Mouse (Mus musculus) heart, embryonic 12.5 days (tissue): ENCODE data around the gene Gm37240. TPM values are rescaled to one million over a fixed set of nuclear protein-coding genes. Genes with fewer than 3 reads are reported as not detected.
"Not testable (repeated sequence)": the region's sequence is repeated elsewhere in the genome, so short reads cannot be mapped to it uniquely, and the experiment has no call there.

Experiments used
- ATAC-seq: fragments of 200-750 bp; cut with Nextera tagmentation; 2 replicates; pipeline ENCODE4 v1.8.0; 2017; ENCODE audit warnings: moderate TSS enrichment, moderate library complexity; ENCODE audit not compliant: insufficient number of reproducible peaks, low FRiP score
- H3K27ac ChIP-seq: fragments of 300-500 bp; sonication (generic); 2 replicates; pipeline ENCODE4 v1.5.1; 2016; ENCODE audit warnings: mild to moderate bottlenecking, moderate library complexity; ENCODE audit not compliant: poor library complexity, severe bottlenecking
- H3K27me3 ChIP-seq: fragments of 300-500 bp; sonication (generic); replicated peaks from 2 replicates; pipeline ENCODE4 v1.6.1; 2016; ENCODE audit warnings: mild to moderate bottlenecking, moderate library complexity
- H3K36me3 ChIP-seq: fragments of 300-500 bp; sonication (generic); 2 replicates; pipeline ENCODE4 v1.6.1; 2016; ENCODE audit warnings: mild to moderate bottlenecking, moderate library complexity
- H3K4me1 ChIP-seq: fragments of 300-500 bp; sonication (generic); replicated peaks from 2 replicates; pipeline ENCODE4 v1.6.1; 2016; ENCODE audit warnings: mild to moderate bottlenecking
- H3K4me2 ChIP-seq: fragments of 300-500 bp; sonication (generic); 2 replicates; pipeline ENCODE4 v1.6.1; 2016; ENCODE audit warnings: mild to moderate bottlenecking, moderate library complexity
- H3K4me3 ChIP-seq: fragments of 300-500 bp; sonication (generic); 2 replicates; pipeline ENCODE4 v1.5.1; 2016; ENCODE audit warnings: mild to moderate bottlenecking
- H3K9ac ChIP-seq: fragments of 300-500 bp; sonication (generic); 2 replicates; pipeline ENCODE4 v1.6.1; 2016; ENCODE audit warnings: mild to moderate bottlenecking, moderate library complexity
- H3K9me3 ChIP-seq: fragments of 300-500 bp; sonication (generic); replicated peaks from 2 replicates; pipeline ENCODE4 v1.6.1; 2016; ENCODE audit warnings: mild to moderate bottlenecking, moderate library complexity
- WGBS: fragments of 180-500 bp; shearing (Covaris S2); methylation state at CpG from one replicate; pipeline ENCODE4 v1.1.7; 2016; 5-methylcytosine and 5-hydroxymethylcytosine counted together
- polyA plus RNA-seq: library from polyadenylated mRNA; unstranded; fragments of >200 nt; fragmentation: Nextera tagmentation; extraction: Ambion mirVana; gene quantifications from 2 replicates; pipeline ENCODE4 v1.2.1, GENCODE M21; 2016

Gene Gm37240
- polyA plus RNA-seq, 1 experiment from 2014 or later: 4.6 TPM

DNA sequence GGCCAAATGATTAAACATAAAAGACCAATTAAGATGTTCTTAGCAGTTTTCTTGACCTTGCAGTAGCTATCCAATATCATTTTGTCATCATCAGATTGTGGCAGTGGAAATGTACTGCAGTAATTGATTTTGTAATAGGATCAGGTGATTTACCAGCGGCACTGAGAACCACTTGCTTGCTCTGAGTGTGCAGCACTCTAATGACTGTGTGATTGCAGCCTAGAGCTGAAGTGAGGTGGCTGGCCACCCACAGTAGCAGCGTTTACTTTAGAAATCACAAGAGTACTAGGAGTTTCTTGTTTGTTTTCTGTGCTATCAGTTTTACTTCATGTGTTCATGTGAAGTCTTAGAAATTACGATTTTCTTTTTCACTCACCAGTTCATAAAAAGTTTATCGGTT lies 1011.1 kb downstream of the Gm37240 start:
- Histone ChIP-seq H3K27ac (no peak overlapping the region), H3K27me3 (no peaks in the 10 kb centered on the region), H3K9me3 (no peaks in the 10 kb centered on the region), H3K36me3 (peaks cover 3% of the 10 kb centered on the region; the same call in 1 of the 2 replicates), H3K9ac (no peak overlapping the region), H3K4me2 (no peak overlapping the region), H3K4me1 (peaks cover 5% of the 10 kb centered on the region; the same call in 1 of the 2 replicates), H3K4me3 (no peak overlapping the region)
- 80% methylated on average over 4 of the region's 4 CpGs for WGBS
- no peak for ATAC-seq

DNA sequence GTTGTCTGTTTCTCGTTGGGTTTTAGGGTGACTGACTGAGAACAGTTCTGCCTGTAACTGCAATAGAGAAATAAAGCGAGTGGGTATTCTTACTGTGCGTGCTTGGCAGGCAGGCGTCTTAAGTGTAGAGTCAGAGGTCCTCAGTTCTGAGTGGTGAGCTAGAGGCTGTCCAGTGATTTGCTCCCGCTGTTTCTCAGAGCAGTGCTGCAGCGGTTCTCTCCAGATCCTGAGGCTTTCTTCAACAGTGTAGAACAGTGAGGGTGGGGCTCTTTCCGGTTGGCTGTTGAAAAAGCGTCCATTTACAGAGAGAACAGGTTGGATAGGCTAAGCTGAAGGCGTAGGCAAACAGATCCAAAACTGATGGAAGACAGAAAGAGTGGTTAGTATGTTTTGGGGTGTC lies 1012.0 kb downstream of the Gm37240 start:
- H3K4me2 ChIP-seq: no peak overlapping the region
- no peaks in the 10 kb centered on the region for H3K27me3 ChIP-seq
- H3K27ac ChIP-seq: no peak overlapping the region
- H3K9me3 ChIP-seq: no peaks in the 10 kb centered on the region
- H3K4me1 ChIP-seq: peaks cover 5% of the 10 kb centered on the region; the same call in 1 of the 2 replicates
- no peak overlapping the region for H3K4me3 ChIP-seq
- H3K36me3 ChIP-seq: peaks cover 3% of the 10 kb centered on the region; the same call in 1 of the 2 replicates
- WGBS: 74% methylated on average over 9 of the region's 9 CpGs
- no peak overlapping the region for H3K9ac ChIP-seq
- 0 out of 2 replicates have a peak, but pooled peaks have one; percentile 36 for ATAC-seq

DNA sequence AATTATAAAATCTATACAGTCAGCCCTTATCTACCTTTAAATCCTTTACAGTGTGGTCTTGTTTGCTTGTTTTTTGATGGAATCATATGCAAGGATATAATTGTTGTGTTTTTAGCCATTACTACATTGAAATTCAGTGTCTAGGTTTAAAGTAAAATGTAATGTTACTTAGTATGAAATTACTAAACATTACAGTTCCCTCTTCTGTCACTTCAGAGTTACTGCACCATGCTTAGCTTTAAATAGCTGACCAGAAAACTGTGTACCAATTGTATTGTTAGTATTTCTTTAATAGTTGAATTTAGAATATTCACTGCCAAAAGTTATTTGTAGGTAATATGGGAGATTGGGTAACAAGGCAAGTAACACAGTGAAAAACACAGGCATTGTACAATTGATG lies 1017.2 kb downstream of the Gm37240 start:
- ATAC-seq: no peak
- no peak overlapping the region for H3K4me2 ChIP-seq
- H3K36me3 ChIP-seq: peaks cover 3% of the 10 kb centered on the region; the same call in 1 of the 2 replicates

DNA sequence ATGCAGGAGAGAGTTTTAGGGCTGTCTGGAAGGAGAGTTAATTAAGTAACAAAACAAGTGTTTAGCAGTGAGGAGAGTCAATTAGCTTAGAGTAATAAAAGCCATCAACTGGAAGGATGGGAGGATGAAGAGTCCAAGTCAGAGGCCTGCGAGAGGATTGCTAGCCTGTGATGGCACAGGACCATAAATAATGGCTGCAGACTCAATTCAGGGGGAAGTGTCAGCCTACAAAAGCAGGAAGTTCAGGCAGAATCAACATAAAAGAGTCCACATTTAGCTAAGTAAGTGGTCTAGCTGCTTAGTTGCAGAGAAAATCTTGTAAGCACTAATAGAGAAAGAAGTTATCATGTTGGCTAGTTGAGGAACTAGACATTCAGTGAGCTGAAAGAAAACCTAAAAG lies 1019.3 kb downstream of the Gm37240 start:
- Histone ChIP-seq H3K9me3 (no peaks in the 10 kb centered on the region), H3K4me3 (no peak overlapping the region), H3K4me2 (no peak overlapping the region), H3K4me1 (peaks cover 10% of the 10 kb centered on the region), H3K27me3 (no peaks in the 10 kb centered on the region), H3K9ac (no peak overlapping the region), H3K36me3 (peaks cover 3% of the 10 kb centered on the region; the same call in 1 of the 2 replicates), H3K27ac (no peak overlapping the region)
- WGBS: 59% methylated on average over 1 of the region's 1 CpGs
- ATAC-seq: no peak

More for the DNA sequence above, 1017.2 kb downstream of the Gm37240 start:
- Histone ChIP-seq H3K27me3 (no peaks in the 10 kb centered on the region), H3K27ac (no peak overlapping the region), H3K4me1 (peaks cover 13% of the 10 kb centered on the region), H3K4me3 (no peak overlapping the region), H3K9ac (no peak overlapping the region), H3K9me3 (no peaks in the 10 kb centered on the region)

DNA sequence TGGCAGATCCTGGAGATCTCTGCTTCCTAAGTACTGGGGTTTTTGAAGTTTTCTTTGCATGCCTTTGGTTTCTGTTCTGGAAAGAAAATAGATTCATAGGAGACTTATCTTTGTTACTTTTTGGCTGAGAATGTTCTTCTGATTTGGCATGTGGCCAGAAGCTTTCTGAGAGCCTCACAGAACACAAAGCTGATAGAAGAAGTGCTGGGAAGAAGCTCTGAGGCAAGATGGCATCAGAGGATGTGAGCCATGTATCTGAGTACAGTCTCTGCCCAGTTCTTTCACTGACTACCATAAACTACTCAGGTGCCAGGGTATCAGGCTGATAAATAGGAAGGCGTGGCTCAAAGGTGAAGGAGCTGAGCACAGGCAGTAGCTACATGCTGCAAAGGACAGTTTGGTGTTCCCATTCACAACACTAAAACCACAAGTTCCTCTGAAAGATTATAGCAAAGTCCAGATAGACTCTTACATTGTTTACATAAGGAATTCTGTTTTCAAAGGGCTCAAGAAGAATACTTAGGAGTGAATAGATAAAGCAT lies 1019.8 kb downstream of the Gm37240 start:
- 76% methylated on average over 1 of the region's 1 CpGs for WGBS
- Histone ChIP-seq H3K9ac (no peak overlapping the region), H3K27me3 (no peaks in the 10 kb centered on the region), H3K4me3 (no peak overlapping the region), H3K27ac (no peak overlapping the region; the same call in 1 of the 2 replicates), H3K4me2 (no peak overlapping the region), H3K4me1 (peaks cover 10% of the 10 kb centered on the region), H3K36me3 (peaks cover 3% of the 10 kb centered on the region; the same call in 1 of the 2 replicates), H3K9me3 (no peaks in the 10 kb centered on the region)
- no peak for ATAC-seq

DNA sequence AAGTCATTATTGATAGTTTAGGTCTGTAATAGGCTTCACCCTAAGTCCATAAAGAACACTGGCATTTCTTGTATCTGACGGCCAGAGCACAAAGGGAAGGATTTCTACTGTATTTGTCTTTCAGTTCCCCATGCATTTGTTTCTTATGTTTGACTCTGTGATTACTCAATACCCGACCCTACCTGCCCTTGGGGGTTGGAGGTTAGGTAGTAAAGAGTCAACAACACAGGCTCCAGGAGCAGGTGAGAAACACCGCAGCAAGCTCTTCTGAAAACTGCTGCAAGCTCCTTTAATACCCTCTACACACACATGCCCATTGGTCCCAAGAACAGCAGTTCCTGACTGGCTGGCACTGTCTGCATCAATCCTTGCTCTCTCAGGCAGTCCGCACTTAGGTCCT lies 1020.5 kb downstream of the Gm37240 start:
- Histone ChIP-seq H3K27ac (no peak overlapping the region), H3K9ac (no peak overlapping the region), H3K27me3 (no peaks in the 10 kb centered on the region), H3K4me3 (no peak overlapping the region), H3K4me1 (peaks cover 10% of the 10 kb centered on the region), H3K36me3 (peaks cover 3% of the 10 kb centered on the region; the same call in 1 of the 2 replicates), H3K4me2 (no peak overlapping the region), H3K9me3 (no peaks in the 10 kb centered on the region)
- ATAC-seq: no peak
- 81% methylated on average over 4 of the region's 4 CpGs for WGBS

DNA sequence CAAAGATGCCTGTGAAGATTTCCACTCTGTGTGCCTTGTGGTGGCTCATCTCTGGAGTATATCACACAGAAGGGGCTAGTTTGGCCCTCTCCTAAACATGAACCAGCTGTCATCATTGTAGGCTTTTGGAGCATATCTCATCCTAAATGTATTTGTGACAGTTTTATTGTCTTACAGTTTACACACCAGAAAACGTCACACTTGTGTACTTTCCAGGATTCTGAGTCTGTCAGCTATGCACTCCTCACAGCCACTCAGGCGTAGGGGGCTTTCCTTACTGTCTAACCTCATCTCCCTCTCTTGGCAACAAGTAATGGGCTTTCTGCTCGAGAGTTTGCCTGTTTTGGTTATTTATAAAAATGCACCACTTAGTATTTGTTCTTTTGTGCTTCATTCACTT lies 1021.6 kb downstream of the Gm37240 start:
- no peak for ATAC-seq

DNA sequence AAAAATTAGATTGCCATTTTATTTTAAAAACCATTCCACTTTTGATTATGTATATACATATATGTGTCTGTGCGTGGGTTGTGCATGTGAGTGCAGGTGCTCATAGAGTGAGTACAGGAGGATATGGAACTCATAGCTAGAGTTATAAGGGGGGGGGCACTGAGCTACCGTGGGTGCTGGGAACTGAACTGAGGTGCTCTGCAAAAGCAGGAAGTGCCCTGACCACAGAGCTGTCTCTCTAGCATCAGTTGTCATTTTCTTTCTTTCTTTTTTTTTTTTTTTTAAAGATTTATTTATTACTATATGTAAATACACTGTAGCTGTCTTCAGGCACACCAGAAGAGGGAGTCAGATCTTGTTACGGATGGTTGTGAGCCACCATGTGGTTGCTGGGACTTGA lies 1025.5 kb downstream of the Gm37240 start:
- 89% methylated on average over 3 of the region's 3 CpGs for WGBS
- not testable (repeated sequence) for ATAC-seq, H3K9ac ChIP-seq, H3K4me2 ChIP-seq, H3K4me3 ChIP-seq, H3K27ac ChIP-seq, H3K27me3 ChIP-seq, H3K9me3 ChIP-seq, H3K36me3 ChIP-seq, H3K4me1 ChIP-seq

More for the DNA sequence above, 1021.6 kb downstream of the Gm37240 start:
- 74% methylated on average over 3 of the region's 3 CpGs for WGBS
- H3K27me3 ChIP-seq: no peaks in the 10 kb centered on the region
- H3K4me3 ChIP-seq: no peak overlapping the region
- H3K4me1 ChIP-seq: peaks cover 10% of the 10 kb centered on the region
- H3K27ac ChIP-seq: no peak overlapping the region
- H3K36me3 ChIP-seq: no peaks in the 10 kb centered on the region
- H3K9ac ChIP-seq: no peak overlapping the region
- H3K9me3 ChIP-seq: no peaks in the 10 kb centered on the region
- H3K4me2 ChIP-seq: no peak overlapping the region

DNA sequence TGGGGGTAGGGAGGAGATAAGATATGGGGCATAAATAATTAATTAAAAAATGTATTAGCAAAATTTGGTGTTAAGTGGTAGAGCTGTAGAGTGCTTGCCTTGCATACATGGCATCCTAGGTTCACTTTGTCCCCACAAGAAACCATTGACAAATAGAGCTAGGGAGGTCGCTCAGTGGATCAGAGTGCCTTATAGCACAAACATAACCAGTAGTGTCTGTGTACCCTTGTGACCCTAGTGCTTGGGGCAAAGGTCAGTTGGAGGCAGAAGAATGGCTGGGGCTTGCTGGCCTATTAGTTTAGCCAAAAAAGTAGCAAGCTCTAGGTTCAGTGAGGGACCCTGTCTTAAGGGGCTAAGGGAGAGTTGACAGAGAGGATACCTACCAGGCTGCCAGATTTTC lies 1026.6 kb downstream of the Gm37240 start:
- Histone ChIP-seq H3K27ac (no peak overlapping the region), H3K4me2 (no peak overlapping the region), H3K4me1 (no peaks in the 10 kb centered on the region), H3K27me3 (no peaks in the 10 kb centered on the region), H3K9me3 (no peaks in the 10 kb centered on the region), H3K4me3 (no peak overlapping the region), H3K36me3 (no peaks in the 10 kb centered on the region), H3K9ac (no peak overlapping the region)
- 82% methylated on average over 1 of the region's 1 CpGs for WGBS
- no peak for ATAC-seq

DNA sequence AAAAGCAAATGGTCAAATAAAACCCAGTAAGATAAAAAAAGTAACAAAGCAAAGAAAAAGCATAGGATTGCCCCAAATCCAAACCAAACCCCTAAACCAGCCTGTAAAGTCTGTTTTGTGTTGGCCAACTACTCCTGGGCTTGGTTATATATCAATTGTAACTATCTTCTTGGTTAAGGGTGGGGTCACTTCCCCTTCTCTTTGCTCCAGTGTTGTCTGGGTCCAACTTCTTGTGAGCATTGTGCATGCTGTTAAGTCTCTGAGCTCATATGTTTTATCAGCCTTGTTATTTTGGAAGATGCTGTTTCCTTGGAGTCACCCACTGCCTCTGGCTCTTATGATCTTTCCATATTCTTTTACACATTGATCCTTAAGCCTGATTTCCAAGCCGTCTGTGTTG lies 1032.9 kb downstream of the Gm37240 start:
- H3K36me3 ChIP-seq: no peaks in the 10 kb centered on the region
- H3K4me2 ChIP-seq: no peak overlapping the region
- H3K27ac ChIP-seq: no peak overlapping the region
- no peak for ATAC-seq
- peaks cover 14% of the 10 kb centered on the region for H3K4me1 ChIP-seq
- H3K4me3 ChIP-seq: no peak overlapping the region
- H3K9ac ChIP-seq: no peak overlapping the region
- H3K9me3 ChIP-seq: no peaks in the 10 kb centered on the region
- whole genome bisulfite sequencing: 60% methylated on average over 1 of the region's 1 CpGs
- no peaks in the 10 kb centered on the region for H3K27me3 ChIP-seq

DNA sequence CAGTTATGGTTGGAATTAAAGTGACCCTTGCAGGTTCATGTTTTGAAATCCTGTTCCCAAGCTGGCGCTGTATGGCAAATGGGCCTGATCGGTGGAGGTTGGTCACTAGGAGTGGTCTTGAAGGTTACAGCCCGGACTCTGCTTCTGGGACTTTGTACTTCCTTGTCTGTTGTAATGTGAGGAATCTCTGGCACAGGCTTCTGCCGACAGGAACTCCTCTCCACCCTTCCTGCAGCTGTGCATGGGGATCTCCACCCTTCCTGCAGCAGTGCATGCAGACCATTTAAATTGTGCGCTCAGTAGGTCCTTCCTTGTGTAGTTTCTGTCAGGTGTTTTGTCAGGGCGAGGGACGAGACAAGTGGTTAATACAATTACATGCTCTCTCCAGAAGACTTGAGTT lies 1034.4 kb downstream of the Gm37240 start:
- Histone ChIP-seq H3K4me2 (no peak overlapping the region), H3K4me3 (no peak overlapping the region), H3K9ac (no peak overlapping the region), H3K27ac (peak overlapping the region; percentile 13; the same call in 1 of the 2 replicates), H3K9me3 (no peaks in the 10 kb centered on the region), H3K36me3 (no peaks in the 10 kb centered on the region), H3K27me3 (no peaks in the 10 kb centered on the region), H3K4me1 (peaks cover 20% of the 10 kb centered on the region)
- ATAC-seq: 0 out of 2 replicates have a peak, but pooled peaks have one; percentile 39
- WGBS: 54% methylated on average over 7 of the region's 7 CpGs

DNA sequence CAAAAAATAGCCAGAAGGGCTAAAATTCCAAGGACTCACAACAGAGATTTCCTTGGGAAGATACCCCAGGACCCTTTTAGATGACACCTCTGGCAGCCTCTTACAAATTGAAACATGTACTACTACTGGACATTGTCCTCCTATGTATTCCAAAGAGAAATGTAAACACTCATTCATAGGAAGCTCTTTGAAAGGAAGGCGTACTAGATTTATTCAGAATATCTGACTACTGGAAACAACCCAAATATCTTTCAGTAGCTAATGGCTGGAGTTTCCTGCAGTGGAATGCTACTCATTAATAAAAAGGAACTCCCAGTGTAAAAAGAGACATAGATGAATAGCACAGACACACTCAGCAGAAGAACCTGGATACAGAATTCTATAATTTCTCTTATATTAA lies 1035.5 kb downstream of the Gm37240 start:
- Histone ChIP-seq H3K27me3 (no peaks in the 10 kb centered on the region), H3K4me1 (peaks cover 28% of the 10 kb centered on the region), H3K9ac (no peak overlapping the region), H3K27ac (no peak overlapping the region), H3K9me3 (no peaks in the 10 kb centered on the region), H3K36me3 (no peaks in the 10 kb centered on the region), H3K4me3 (no peak overlapping the region), H3K4me2 (no peak overlapping the region)
- 58% methylated on average over 1 of the region's 1 CpGs for WGBS
- no peak for ATAC-seq
